Mouse (Mus musculus) adrenal gland (tissue): ENCODE results near the gene Mest.

Source experiments
- intact Hi-C: fragments of 180-260 bp; cut with DNase I; formaldehyde crosslinking; loops from one replicate; pipeline ENCODE4 v1.15.1; 2025
- microRNA-seq, 2 experiments: library from miRNA; unstranded; fragments of <30 nt; microRNA quantifications; one replicate each; pipeline ENCODE4; 2019

Mest gene

DNA sequence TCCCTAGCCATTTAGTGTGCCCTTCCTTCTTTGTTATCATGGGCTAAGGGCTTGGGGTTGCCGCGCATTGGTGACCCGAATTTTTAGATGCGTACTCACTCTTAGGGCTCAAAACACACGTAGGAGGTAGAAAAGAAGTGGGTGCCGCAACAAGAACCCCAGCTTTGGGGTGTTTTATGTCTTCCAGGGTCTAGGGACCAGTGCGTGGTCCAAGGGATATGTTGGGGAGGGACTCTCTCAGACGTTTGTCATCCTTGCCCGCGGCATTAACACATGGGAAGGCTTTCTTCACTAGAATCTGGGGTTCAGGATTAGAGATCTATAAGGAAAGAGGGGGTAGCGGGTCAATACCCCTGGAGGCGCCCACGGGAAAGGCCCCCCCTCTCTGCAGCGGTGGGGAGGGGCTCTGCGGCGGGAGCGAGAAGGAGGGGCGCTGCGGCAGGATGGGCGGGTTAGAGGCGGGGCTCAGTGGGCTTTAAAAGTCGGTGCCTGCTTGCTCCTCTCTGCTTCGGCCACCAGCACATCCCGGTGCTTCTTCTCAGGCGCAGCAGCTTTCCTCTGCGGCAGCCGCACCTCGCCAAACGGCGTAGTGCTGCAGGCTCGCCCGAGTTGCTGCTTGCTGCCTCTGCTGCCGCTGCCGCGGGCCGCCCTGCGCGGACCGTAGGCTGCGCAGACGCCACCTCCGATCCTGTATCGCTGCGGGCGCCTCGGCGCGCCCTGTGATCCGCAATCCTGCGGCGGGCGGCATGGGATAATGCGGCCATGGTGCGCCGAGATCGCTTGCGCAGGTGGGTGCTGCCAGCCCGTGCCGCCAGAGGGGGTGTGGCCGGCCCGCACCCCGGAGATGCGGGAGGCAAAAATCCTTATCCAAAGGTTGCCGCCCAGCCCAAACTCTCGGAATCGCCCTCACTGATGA is 14.5 kb downstream of the Mest start:
- intact Hi-C loops = no loop called here

- intact Hi-C loops = no loop called here
Measured at GRCm38 (mm10) chr6:30738464-30739006, 15.2 kb downstream of the Mest start.

DNA sequence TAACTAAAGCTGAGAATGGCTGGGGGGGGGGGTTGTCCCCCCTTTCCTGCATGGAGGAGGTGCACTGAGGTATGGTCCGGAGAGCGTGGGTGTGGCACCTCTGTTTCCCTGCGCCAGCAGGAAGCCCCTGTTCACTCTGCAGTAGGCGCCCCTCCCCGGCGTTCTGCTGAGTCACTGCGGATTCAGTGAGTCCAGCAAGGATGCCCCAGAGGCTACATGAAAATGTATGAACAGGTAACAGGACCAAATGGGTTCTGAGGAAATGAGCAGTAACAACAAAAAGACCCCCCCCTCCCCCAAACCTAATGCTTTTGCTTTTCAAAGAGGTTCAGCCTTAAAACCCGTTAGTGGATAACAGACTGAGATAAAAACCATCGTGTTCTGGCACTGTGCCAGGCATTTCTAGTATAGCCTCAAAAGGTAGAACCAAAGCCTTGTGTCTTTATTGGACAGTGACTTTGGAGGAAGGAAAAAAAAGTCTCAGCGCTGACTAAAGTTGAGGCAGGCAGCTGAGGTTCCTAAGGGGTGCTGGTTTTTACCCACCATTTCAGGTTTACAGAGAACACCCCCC is 15.9 kb downstream of the Mest start:
- intact Hi-C loops = no loop called here

DNA sequence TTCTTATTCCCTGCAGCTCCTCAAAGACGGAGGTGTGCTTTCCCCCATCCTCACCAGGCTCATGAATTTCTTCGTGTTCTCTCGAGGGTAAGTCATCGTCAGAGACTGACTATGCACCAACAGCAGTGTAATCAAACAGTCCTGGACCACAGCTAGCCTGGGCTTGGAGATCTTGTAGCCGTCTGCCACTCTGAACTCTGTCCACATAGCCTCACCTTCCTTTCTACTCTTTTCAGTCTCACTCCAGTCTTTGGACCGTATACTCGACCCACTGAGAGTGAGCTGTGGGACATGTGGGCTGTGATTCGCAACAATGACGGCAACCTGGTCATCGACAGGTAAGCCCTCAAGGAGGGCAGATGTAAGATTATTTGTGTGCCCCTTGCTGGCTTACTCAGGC is 21.5 kb downstream of the Mest start:
- intact Hi-C loops = no loop called here

- intact Hi-C loops = no loop called here
Measured at GRCm38 (mm10) chr6:30745591-30745990, 22.2 kb downstream of the Mest start.

DNA sequence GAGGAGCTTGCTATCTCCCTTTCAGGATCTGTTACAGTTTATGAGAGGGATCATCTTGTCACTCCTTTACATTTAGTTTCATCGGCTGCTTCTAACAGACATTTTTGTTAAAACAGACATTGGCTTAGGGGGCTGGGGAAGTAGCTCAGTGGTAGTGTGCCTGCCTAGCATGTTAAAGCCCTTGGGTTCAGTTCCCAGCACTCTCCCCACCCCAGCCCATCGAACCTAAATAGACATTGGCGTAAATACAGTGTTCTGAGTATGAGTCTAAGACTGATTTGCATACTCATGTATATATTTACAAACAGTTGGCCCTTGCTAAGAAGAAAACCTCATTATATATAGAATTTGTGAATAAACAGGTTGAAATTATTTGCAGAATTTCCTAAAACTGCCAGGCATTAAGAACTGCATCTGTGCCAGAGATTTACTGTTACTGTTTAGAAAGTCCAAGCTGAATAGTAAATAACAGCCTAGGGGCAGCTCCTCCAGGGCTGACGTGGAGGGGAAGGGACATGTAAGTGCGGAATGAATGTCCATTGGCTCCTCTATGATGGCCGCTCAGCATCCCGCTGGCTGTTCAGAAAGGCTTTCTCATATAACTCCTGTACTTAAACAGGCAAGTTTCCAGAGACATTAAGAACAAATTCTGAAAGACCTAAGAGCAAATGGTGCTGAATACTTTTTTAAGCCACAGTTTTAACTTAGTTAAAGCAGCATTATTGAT is 24.4 kb downstream of the Mest start:
- intact Hi-C loops = no loop called here

DNA sequence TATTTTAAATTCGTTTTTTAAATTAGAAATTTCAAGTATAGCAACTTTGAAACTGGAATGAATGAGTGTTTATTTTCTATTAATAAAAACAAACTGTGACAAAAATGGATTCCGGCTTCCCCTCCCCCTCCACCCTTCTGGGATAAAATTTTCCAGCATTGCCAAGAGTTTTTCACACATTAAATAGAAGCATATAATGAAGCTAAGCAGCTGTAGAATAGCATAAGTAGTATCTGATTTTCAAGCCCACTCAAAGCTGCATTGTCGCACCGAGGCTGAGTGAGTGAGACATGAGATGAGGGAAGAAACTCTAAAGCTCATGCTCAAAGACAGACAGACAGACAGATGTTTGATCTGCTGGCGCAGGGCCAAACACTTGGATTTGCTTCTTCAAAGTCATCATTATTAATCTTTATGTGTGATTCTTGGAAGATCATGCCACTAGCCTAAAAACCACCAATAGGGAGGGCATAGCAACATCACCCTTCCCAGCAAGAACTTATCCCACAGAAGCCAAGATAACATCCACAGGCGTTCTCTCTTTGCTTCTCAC is 25.1 kb downstream of the Mest start:
- intact Hi-C loops = no loop called here

- intact Hi-C loops = no loop called here
Measured at GRCm38 (mm10) chr6:30749042-30749689, 25.8 kb downstream of the Mest start.

- intact Hi-C loops = no loop called here
Measured at GRCm38 (mm10) chr6:30749892-30750291, 26.5 kb downstream of the Mest start.

DNA sequence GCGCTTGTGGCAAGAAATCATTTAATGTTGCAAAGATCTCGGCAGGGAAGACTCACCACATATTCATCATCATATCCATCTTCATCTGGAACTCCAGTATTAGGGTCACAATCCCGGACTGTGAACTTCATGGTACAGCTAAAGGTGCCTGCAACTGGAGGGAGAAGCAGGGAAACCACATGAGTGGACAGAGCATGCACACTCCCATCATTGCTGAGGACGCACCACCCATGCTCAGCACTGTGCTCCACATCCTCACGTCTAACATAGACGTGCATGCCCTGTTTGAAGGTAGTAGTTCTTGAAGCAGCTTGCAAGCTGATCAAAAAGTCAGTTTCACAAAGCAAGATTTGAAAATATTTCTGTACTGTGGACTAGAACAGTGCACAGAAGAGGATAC is 27.1 kb downstream of the Mest start:
- intact Hi-C loops = no loop called here

DNA sequence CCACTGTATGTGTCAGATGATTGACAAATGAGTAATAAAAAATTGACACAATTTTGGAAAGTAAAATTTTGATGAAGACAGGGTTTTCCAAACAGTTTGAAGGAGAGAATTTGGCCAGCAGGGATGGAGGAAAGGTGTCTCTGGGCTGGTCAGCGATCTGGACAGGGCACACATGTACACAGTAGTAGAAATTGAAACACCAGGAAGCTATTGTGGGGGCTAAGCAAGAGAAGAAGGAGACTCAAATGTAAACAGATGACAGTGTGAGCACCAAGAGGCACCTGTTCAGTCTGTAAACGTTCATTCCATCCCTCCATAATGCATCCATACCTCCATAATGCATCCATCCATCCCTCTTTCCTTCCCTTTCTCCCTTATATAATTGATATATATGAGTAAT is 27.9 kb downstream of the Mest start:
- intact Hi-C loops = no loop called here

Small RNA genes lying within 50 kb of the gene (microRNA-seq; reads per million reads assigned to microRNA genes)
- gene Mir335 = 2,358 to 4,073 reads per million in 2 experiments
